Mouse (Mus musculus): ENCODE measurements around the gene Sfmbt2. TPM values are rescaled to one million over a fixed set of nuclear protein-coding genes. Genes with fewer than 3 reads are reported as not detected.

Gene Sfmbt2
- 1.7 and 3.1 TPM in 2 replicates for polyA plus RNA-seq (2012; ENCODE audit: low replicate concordance)

DNA sequence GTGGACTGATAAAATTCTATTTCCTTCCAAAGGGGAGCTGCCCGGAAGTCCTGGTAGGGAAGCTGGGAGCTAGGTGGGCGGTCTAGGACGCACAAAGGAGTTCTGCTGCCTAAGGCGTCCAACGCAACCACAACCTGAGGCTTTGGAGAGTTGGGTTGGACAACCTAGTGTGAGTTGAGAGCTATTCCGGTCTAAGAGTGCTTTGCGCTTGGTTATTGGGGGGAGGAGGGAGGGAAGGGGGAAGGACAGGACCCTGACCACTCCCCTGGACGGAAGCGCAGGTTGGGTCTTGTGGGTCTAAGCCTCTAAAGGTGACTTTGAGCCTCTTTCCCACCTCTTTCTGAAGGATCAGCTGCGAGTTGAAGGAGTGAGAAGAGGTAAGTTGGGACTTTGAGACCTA, at the start of gene Sfmbt2:
TSS of gene Sfmbt2 (plus strand) at position 335 of the 400 bp plus-strand sequence.

Other genes with a start within 250 kb of the Sfmbt2 start
- gene Itih2, start 239.1 kb upstream of the Sfmbt2 start, polyA plus RNA-seq (2012; ENCODE audit: low replicate concordance), result not detected in 2 replicates
- 0.72 and 1.9 TPM in 2 replicates for gene Itih5, start 216.9 kb upstream of the Sfmbt2 start, polyA plus RNA-seq (2012; ENCODE audit: low replicate concordance)